10 mouse cellular contexts compared by ENCODE assay signal in the genomic region with DNA sequence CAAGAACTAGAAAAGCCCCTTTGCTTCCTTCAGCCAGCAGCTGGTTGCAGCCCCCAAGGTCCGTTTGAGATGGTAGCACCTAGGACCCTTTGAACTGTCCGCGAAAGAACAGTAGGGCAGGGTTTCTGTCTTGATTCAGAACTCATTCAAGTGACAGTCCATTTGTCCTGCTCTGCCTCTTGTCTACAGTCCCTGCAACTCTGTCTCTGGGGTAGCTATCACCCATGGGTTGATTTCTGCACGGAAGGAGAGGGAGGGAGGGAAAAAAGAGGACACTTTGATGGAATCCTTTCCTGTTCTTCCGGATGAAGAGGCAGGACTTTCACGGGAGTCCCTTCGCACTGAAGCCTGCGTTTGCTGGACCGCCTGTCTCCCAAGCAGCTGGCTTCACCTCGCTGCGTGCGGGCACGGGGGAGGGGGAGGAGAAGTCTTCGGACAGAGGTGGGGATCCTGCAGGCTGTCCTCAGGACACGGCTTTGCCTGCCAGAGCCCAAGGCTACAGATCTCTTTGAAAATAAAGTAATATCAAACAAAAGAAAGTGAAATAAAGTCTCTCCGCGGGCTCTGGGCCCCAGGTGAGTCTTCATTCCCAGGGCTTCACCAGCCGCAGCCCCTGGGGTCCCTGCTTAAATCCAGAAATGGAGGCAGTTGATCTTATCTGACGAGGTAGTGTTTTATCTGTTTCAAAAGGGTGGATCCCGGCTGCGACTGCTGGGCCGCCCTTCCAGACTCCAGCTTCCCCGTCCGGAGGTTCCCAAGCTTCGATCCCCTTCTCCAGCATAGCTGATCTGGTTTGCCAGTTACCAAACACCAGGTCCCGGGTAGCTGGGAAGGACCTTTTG. TPM values are rescaled to one million over a fixed set of nuclear protein-coding genes. Genes with fewer than 3 reads are reported as not detected.
DNase-seq lines count a peak whose midpoint lies in the region; ATAC-seq and TF ChIP-seq lines count a peak whose summit lies in the region.
"Had no signal": no experiment of that assay in that cellular context is flagged by ENCODE, and none has a peak within 500 bp of the region (broad histone marks: within the 10 kb centered on the region; RNA-seq: fewer than 3 reads in every experiment).

No protein-coding gene starts in this region.

- H3K4me1 ChIP-seq in forebrain, embryonic 11.5 days (replicated peaks; ENCODE audit: control insufficient read depth, insufficient read depth, low read length) = no peaks in the 10 kb centered on the region
- H3K4me1 ChIP-seq in forebrain, embryonic 12.5 days = peaks cover 9% of the 10 kb centered on the region
- H3K4me1 ChIP-seq in neural tube, embryonic 11.5 days (ENCODE audit: control insufficient read depth, insufficient read depth, low read length) = no peaks in the 10 kb centered on the region
- H3K4me1 ChIP-seq in kidney, postnatal 0 days (replicated peaks; ENCODE audit: insufficient read depth, low read length) = no peaks in the 10 kb centered on the region
- no peaks in the 10 kb centered on the region for H3K4me1 ChIP-seq in stomach, postnatal 0 days (replicated peaks; ENCODE audit: control insufficient read depth, insufficient read depth)

- H3K4me3 ChIP-seq in forebrain, embryonic 11.5 days (ENCODE audit: low read depth, low read length) = no peak overlapping the region
- H3K4me3 ChIP-seq in forebrain, embryonic 12.5 days (replicated peaks) = no peak overlapping the region
- no peak overlapping the region for H3K4me3 ChIP-seq in neural tube, embryonic 11.5 days (ENCODE audit: low read depth, low read length)
- peak overlapping the region; percentile 13 for H3K4me3 ChIP-seq in kidney, postnatal 0 days (replicated peaks; ENCODE audit: low read depth, low read length)
- peak overlapping the region; percentile 18 for H3K4me3 ChIP-seq in stomach, postnatal 0 days (ENCODE audit: low read depth, low read length)
- H3K4me3 ChIP-seq: erythroblast, embryonic 14.5 days had no signal

- under 1% methylated on average over 26 of the region's 26 CpGs for WGBS in forebrain, embryonic 11.5 days
- under 1% methylated on average over 26 of the region's 26 CpGs for WGBS in forebrain, embryonic 12.5 days
- under 1% methylated on average over 26 of the region's 26 CpGs for WGBS in neural tube, embryonic 11.5 days
- WGBS in kidney, postnatal 0 days = under 1% methylated on average over 26 of the region's 26 CpGs
- 4% methylated on average over 26 of the region's 26 CpGs for WGBS in stomach, postnatal 0 days

- TF ChIP-seq EP300 in stomach, postnatal 0 days (optimal IDR thresholded peaks at IDR 0.05) = no peak

- DNase-seq in forebrain, embryonic 11.5 days (ENCODE audit: low spot score) = peak; percentile 66
- peak; percentile 54 for DNase-seq in neural tube, embryonic 11.5 days (ENCODE audit: low spot score)
- no peak for DNase-seq in neural tube, embryonic 10.5 days (ENCODE audit: extremely low spot score, low spot score)
- no peak for DNase-seq in kidney, postnatal 0 days (ENCODE audit: low spot score)
- DNase-seq in stomach, postnatal 0 days (ENCODE audit: low spot score) = no peak
- no peak for DNase-seq in Muller cell, postnatal 12 days (ENCODE audit: inconsistent ontology term)

- TF ChIP-seq CTCF in kidney, postnatal 0 days (IDR thresholded peaks at IDR 0.05; ENCODE audit: low read depth) = no peak
- no peak for TF ChIP-seq CTCF in stomach, postnatal 0 days (IDR thresholded peaks at IDR 0.05; ENCODE audit: low read depth)

- no peak overlapping the region for H3K4me2 ChIP-seq in forebrain, embryonic 11.5 days (ENCODE audit: low read depth, low read length, severe bottlenecking)
- H3K4me2 ChIP-seq in forebrain, embryonic 12.5 days = no peak overlapping the region
- no peak overlapping the region for H3K4me2 ChIP-seq in neural tube, embryonic 11.5 days (ENCODE audit: low read depth)
- H3K4me2 ChIP-seq in kidney, postnatal 0 days (ENCODE audit: low read length) = peak overlapping the region; percentile 33
- peak overlapping the region; percentile 36 for H3K4me2 ChIP-seq in stomach, postnatal 0 days (replicated peaks; ENCODE audit: low read depth)

- H3K27ac ChIP-seq in forebrain, embryonic 11.5 days (ENCODE audit: low read depth, low read length) = no peak overlapping the region
- H3K27ac ChIP-seq in forebrain, embryonic 12.5 days = no peak overlapping the region
- H3K27ac ChIP-seq in neural tube, embryonic 11.5 days (ENCODE audit: low read depth, low read length) = no peak overlapping the region
- peak overlapping the region; percentile 60; the same call in 1 of the 2 replicates for H3K27ac ChIP-seq in kidney, postnatal 0 days
- H3K27ac ChIP-seq in stomach, postnatal 0 days (replicated peaks) = no peak overlapping the region

- H3K9ac ChIP-seq in forebrain, embryonic 11.5 days (ENCODE audit: low read length) = no peak overlapping the region
- H3K9ac ChIP-seq in forebrain, embryonic 12.5 days = no peak overlapping the region
- H3K9ac ChIP-seq in neural tube, embryonic 11.5 days (ENCODE audit: low read length) = no peak overlapping the region
- peak overlapping the region; percentile 23; the same call in 1 of the 2 replicates for H3K9ac ChIP-seq in kidney, postnatal 0 days (ENCODE audit: low read depth, low read length)
- H3K9ac ChIP-seq in stomach, postnatal 0 days (ENCODE audit: low read length) = no peak overlapping the region

- peaks cover 75% of the 10 kb centered on the region for H3K27me3 ChIP-seq in forebrain, embryonic 11.5 days (ENCODE audit: control insufficient read depth, insufficient read depth, low read length)
- peaks cover 90% of the 10 kb centered on the region for H3K27me3 ChIP-seq in forebrain, embryonic 12.5 days
- H3K27me3 ChIP-seq in neural tube, embryonic 11.5 days (ENCODE audit: control insufficient read depth, insufficient read depth, low read length) = peaks cover 90% of the 10 kb centered on the region
- H3K27me3 ChIP-seq in kidney, postnatal 0 days (ENCODE audit: insufficient read depth, low read length) = peaks cover 68% of the 10 kb centered on the region
- H3K27me3 ChIP-seq in stomach, postnatal 0 days (ENCODE audit: control insufficient read depth, insufficient read depth, low read length) = peaks cover 9% of the 10 kb centered on the region; the same call in 1 of the 2 replicates

- ATAC-seq in forebrain, embryonic 11.5 days (replicated peaks; ENCODE audit: low FRiP score) = no peak
- no peak for ATAC-seq in forebrain, embryonic 12.5 days (ENCODE audit: low FRiP score)
- no peak for ATAC-seq in neural tube, embryonic 11.5 days (ENCODE audit: insufficient read depth, low FRiP score, low TSS enrichment)
- ATAC-seq in kidney, postnatal 0 days (replicated peaks; ENCODE audit: low FRiP score, low read depth) = no peak
- ATAC-seq in stomach, postnatal 0 days (ENCODE audit: low FRiP score, low TSS enrichment) = no peak
- no peak for ATAC-seq in monocyte, adult 5-6 weeks (replicated peaks; ENCODE audit: insufficient number of reproducible peaks, low FRiP score, low TSS enrichment, poor library complexity, severe bottlenecking)

- H3K36me3 ChIP-seq in forebrain, embryonic 11.5 days (ENCODE audit: control insufficient read depth, insufficient read depth, low read length) = no peaks in the 10 kb centered on the region
- H3K36me3 ChIP-seq in forebrain, embryonic 12.5 days (replicated peaks) = no peaks in the 10 kb centered on the region
- no peaks in the 10 kb centered on the region for H3K36me3 ChIP-seq in neural tube, embryonic 11.5 days (ENCODE audit: control insufficient read depth, insufficient read depth, low read length)
- H3K36me3 ChIP-seq in kidney, postnatal 0 days (ENCODE audit: insufficient read depth, low read length) = no peaks in the 10 kb centered on the region
- no peaks in the 10 kb centered on the region for H3K36me3 ChIP-seq in stomach, postnatal 0 days (ENCODE audit: control insufficient read depth, insufficient read depth, low read length)

- no peaks in the 10 kb centered on the region for H3K9me3 ChIP-seq in forebrain, embryonic 11.5 days (ENCODE audit: control insufficient read depth, low read length)
- no peaks in the 10 kb centered on the region for H3K9me3 ChIP-seq in forebrain, embryonic 12.5 days
- no peaks in the 10 kb centered on the region for H3K9me3 ChIP-seq in neural tube, embryonic 11.5 days (ENCODE audit: control insufficient read depth, low read length)
- H3K9me3 ChIP-seq in kidney, postnatal 0 days (replicated peaks; ENCODE audit: low read length) = no peaks in the 10 kb centered on the region
- H3K9me3 ChIP-seq in stomach, postnatal 0 days (ENCODE audit: control insufficient read depth, low read length) = no peaks in the 10 kb centered on the region

RNA-seq across cellular contexts. Expression of a gene that starts 24.5 kb away (rescaled TPM):
- 9.2 and 11.9 TPM in 2 replicates for polyA plus RNA-seq in forebrain, embryonic 11.5 days (2014; fragmentation: Nextera tagmentation; extraction: Ambion mirVana)
- 15.9 and 28.3 TPM in 2 replicates for polyA plus RNA-seq in forebrain, embryonic 12.5 days (2016; fragmentation: Nextera tagmentation; extraction: Ambion mirVana)
- polyA plus RNA-seq in neural tube, embryonic 11.5 days (2014; fragmentation: Nextera tagmentation; extraction: Ambion mirVana) = 16.1 and 19.1 TPM in 2 replicates
- 6.5 and 7.0 TPM in 2 replicates for polyA plus RNA-seq in kidney, postnatal 0 days (2015; fragmentation: Nextera tagmentation; extraction: Ambion mirVana)
- 9.7 and 10.8 TPM in 2 replicates for polyA plus RNA-seq in stomach, postnatal 0 days (2015; fragmentation: Nextera tagmentation; extraction: Ambion mirVana)
- not detected in 3 replicates for total RNA-seq in monocyte, adult 5-6 weeks (2017)
- polyA plus RNA-seq: erythroblast, embryonic 14.5 days; spleen, adult 2 months had no signal

Comparison
In these comparisons a context has a peak if more than half of its experiments do, and no peak if none do; other contexts are left out.
1. DNase-seq: peak in forebrain, embryonic 11.5 days (single experiment) and neural tube, embryonic 11.5 days (single experiment); none in neural tube, embryonic 10.5 days (single experiment), kidney, postnatal 0 days (single experiment), stomach, postnatal 0 days (single experiment) and Muller cell, postnatal 12 days (single experiment).
2. H3K4me2 ChIP-seq: peak in kidney, postnatal 0 days (single experiment) and stomach, postnatal 0 days (single experiment); none in forebrain, embryonic 11.5 days (single experiment), forebrain, embryonic 12.5 days (single experiment) and neural tube, embryonic 11.5 days (single experiment).
3. H3K4me3 ChIP-seq: peak in kidney, postnatal 0 days (single experiment) and stomach, postnatal 0 days (single experiment); none in forebrain, embryonic 11.5 days (single experiment), forebrain, embryonic 12.5 days (single experiment) and neural tube, embryonic 11.5 days (single experiment).